Mouse (Mus musculus): ENCODE data around the gene H2afy2. TPM values are rescaled to one million over a fixed set of nuclear protein-coding genes. Genes with fewer than 3 reads are reported as not detected.
A peak's percentile ranks its signal among the peaks of the same experiment; 100 is the strongest.

H2afy2 gene
- total and polyA plus RNA-seq, 3 experiments = 0.25 TPM; not detected in 2

- H3K36me3 ChIP-seq (ENCODE audit: control insufficient read depth in 1 of 2, insufficient read depth in 2 of 2, low read length in 2 of 2) = peaks cover 7 to 19% of the 10 kb centered on the region in 2 experiments
- no peaks in the 10 kb centered on the region for H3K27me3 ChIP-seq (ENCODE audit: control insufficient read depth in 1 of 2, insufficient read depth in 2 of 2, low read length in 2 of 2)
- H3K4me3 ChIP-seq (ENCODE audit: control insufficient read depth in 1 of 2, insufficient read depth in 1 of 2, low read depth in 2 of 2, low read length in 2 of 2) = no peak overlapping the region
- H3K79me2 ChIP-seq (ENCODE audit: control insufficient read depth, insufficient read depth, low read length, poor library complexity) = peaks cover 30% of the 10 kb centered on the region
- H3K9ac ChIP-seq (ENCODE audit: control insufficient read depth, low read depth, low read length, poor library complexity, severe bottlenecking) = no peak overlapping the region
- TF ChIP-seq ELF1 (IDR thresholded peaks at IDR 0.05; ENCODE audit: low read depth, low read length) (no peak), POLR2AphosphoS2 (IDR thresholded peaks at IDR 0.05; ENCODE audit: low read length) (0 out of 2 replicates have a peak, but pooled peaks have one; percentile 71)
- no peaks in the 10 kb centered on the region for H3K9me3 ChIP-seq (replicated peaks; ENCODE audit: insufficient read depth, low read length)
- DNase-seq (ENCODE audit: low read depth, low spot score) = no peak
- H3K27ac ChIP-seq (ENCODE audit: control insufficient read depth, low read depth, low read length) = no peak overlapping the region
- peaks cover 0 to 12% of the 10 kb centered on the region in 2 experiments; a peak in 3 of 4 replicates for H3K4me1 ChIP-seq (ENCODE audit: control insufficient read depth in 1 of 2, insufficient read depth in 2 of 2, low read length in 2 of 2)
These were observed 90.4 kb downstream of the H2afy2 start for GRCm38 (mm10) chr10:61693563-61693962.

DNA sequence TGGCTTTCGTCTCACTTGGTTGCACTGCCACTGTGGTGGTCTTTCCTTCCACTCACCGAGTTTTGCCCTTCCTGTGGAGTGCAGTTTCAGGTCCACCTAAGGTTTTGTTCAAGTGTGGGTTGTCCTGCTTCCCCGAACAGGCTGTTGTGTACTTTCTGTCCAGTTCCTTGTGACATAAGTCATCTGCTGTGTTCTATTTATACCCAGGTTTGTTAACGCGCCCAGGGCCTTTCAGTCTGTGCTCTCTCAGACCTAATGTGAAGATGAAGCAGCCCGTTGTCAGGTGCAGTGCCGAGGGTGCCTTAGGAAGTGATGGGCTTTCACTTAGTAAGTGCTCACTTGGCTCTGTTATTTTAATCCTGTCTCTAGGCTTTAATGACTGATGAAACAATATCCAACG lies 94.5 kb downstream of the H2afy2 start:
- TF ChIP-seq RAD21 (IDR thresholded peaks at IDR 0.05; ENCODE audit: low read depth, low read length) (no peak), MYC (IDR thresholded peaks at IDR 0.05; ENCODE audit: low read depth, low read length) (no peak), CHD1 (IDR thresholded peaks at IDR 0.05; ENCODE audit: low read depth, low read length) (no peak), EP300 (IDR thresholded peaks at IDR 0.05; ENCODE audit: low read depth in 1 of 2, low read length in 2 of 2) (no peak), MAFK (IDR thresholded peaks at IDR 0.05; ENCODE audit: borderline replicate concordance, low read depth, low read length) (no peak), TBP (IDR thresholded peaks at IDR 0.05; ENCODE audit: low read depth, low read length) (no peak), USF1 (IDR thresholded peaks at IDR 0.05; ENCODE audit: low read depth, low read length) (no peak), TCF12 (IDR thresholded peaks at IDR 0.05; ENCODE audit: low read depth, low read length) (no peak), POLR2AphosphoS2 (IDR thresholded peaks at IDR 0.05; ENCODE audit: low read length) (no peak), GABPA (IDR thresholded peaks at IDR 0.05; ENCODE audit: low read depth, low read length) (no peak), ZMIZ1 (IDR thresholded peaks at IDR 0.05; ENCODE audit: low read depth, low read length) (no peak), NRF1 (IDR thresholded peaks at IDR 0.05; ENCODE audit: insufficient read depth, low read depth, low read length, poor library complexity, severe bottlenecking) (no peak), KAT2A (conservative IDR thresholded peaks at IDR 0.05; ENCODE audit: low read depth, low read length) (no peak), POLR2A (IDR thresholded peaks at IDR 0.05; ENCODE audit: control insufficient read depth in 1 of 2, insufficient read depth in 1 of 2, low read depth in 1 of 2, low read length in 2 of 2, poor library complexity in 1 of 2) (no peak), UBTF (IDR thresholded peaks at IDR 0.05; ENCODE audit: borderline replicate concordance, insufficient read depth, low read depth, low read length) (no peak), TAL1 (IDR thresholded peaks at IDR 0.05; ENCODE audit: low read length) (no peak), CTCF (IDR thresholded peaks at IDR 0.05 in 2 of 3, conservative IDR thresholded peaks at IDR 0.05 in 1 of 3; ENCODE audit: control insufficient read depth in 1 of 3, insufficient read depth in 1 of 3, low read depth in 2 of 3, low read length in 3 of 3, poor library complexity in 1 of 3, severe bottlenecking in 1 of 3) (no peak), BHLHE40 (IDR thresholded peaks at IDR 0.05; ENCODE audit: borderline replicate concordance, low read depth, low read length) (no peak)
- no peaks in the 10 kb centered on the region for H3K27me3 ChIP-seq (ENCODE audit: control insufficient read depth in 1 of 2, insufficient read depth in 2 of 2, low read length in 2 of 2)

More for the DNA sequence above, 94.5 kb downstream of the H2afy2 start:
- no peaks in the 10 kb centered on the region for H3K4me1 ChIP-seq (ENCODE audit: control insufficient read depth in 1 of 2, insufficient read depth in 2 of 2, low read length in 2 of 2)
- peaks cover 0 to 33% of the 10 kb centered on the region in 2 experiments; a peak in 2 of 4 replicates for H3K36me3 ChIP-seq (ENCODE audit: control insufficient read depth in 1 of 2, insufficient read depth in 2 of 2, low read length in 2 of 2)
- H3K27ac ChIP-seq (ENCODE audit: control insufficient read depth, low read depth, low read length) = no peak overlapping the region
- H3K79me2 ChIP-seq (ENCODE audit: control insufficient read depth, insufficient read depth, low read length, poor library complexity) = no peaks in the 10 kb centered on the region
- no peak for DNase-seq (ENCODE audit: low read depth, low spot score)
- no peaks in the 10 kb centered on the region for H3K9me3 ChIP-seq (replicated peaks; ENCODE audit: insufficient read depth, low read length)
- no peak overlapping the region for H3K4me3 ChIP-seq (ENCODE audit: control insufficient read depth in 1 of 2, insufficient read depth in 1 of 2, low read depth in 2 of 2, low read length in 2 of 2)
- H3K9ac ChIP-seq (ENCODE audit: control insufficient read depth, low read depth, low read length, poor library complexity, severe bottlenecking) = no peak overlapping the region

Other genes with a start within 250 kb of the H2afy2 start
- not detected in 2 replicates for gene Npffr1, start 188.7 kb downstream of the H2afy2 start, total RNA-seq (2012; rRNA removed)
- gene Npffr1, start 188.7 kb downstream of the H2afy2 start, polyA plus RNA-seq (2012; ENCODE audit: insufficient read depth in 1 of 2, insufficient read length in 2 of 2, low read depth in 1 of 2, low replicate concordance in 2 of 2, missing spikeins in 1 of 2) = not detected
- 201 and 211 TPM in 2 replicates for gene Ppa1, start 135.6 kb downstream of the H2afy2 start, total RNA-seq (2012; rRNA removed)
- 100 to 1,000 TPM in 1 of 2 experiments, not detected in 1; 197 TPM for gene Ppa1, start 135.6 kb downstream of the H2afy2 start, polyA plus RNA-seq (2012; ENCODE audit: insufficient read depth in 1 of 2, insufficient read length in 2 of 2, low read depth in 1 of 2, low replicate concordance in 2 of 2, missing spikeins in 1 of 2)
- gene Sar1a, start 103.8 kb downstream of the H2afy2 start, total RNA-seq (2012; rRNA removed) = 114 and 135 TPM in 2 replicates
- 100 to 1,000 TPM in 1 of 2 experiments, not detected in 1; 133 TPM for gene Sar1a, start 103.8 kb downstream of the H2afy2 start, polyA plus RNA-seq (2012; ENCODE audit: insufficient read depth in 1 of 2, insufficient read length in 2 of 2, low read depth in 1 of 2, low replicate concordance in 2 of 2, missing spikeins in 1 of 2)
- 59.8 and 72.7 TPM in 2 replicates for gene Tysnd1, start 88.6 kb downstream of the H2afy2 start, total RNA-seq (2012; rRNA removed)
- 100 to 1,000 TPM in 1 of 2 experiments, not detected in 1; 119 TPM for gene Tysnd1, start 88.6 kb downstream of the H2afy2 start, polyA plus RNA-seq (2012; ENCODE audit: insufficient read depth in 1 of 2, insufficient read length in 2 of 2, low read depth in 1 of 2, low replicate concordance in 2 of 2, missing spikeins in 1 of 2)
- 13.2 and 13.4 TPM in 2 replicates for gene Aifm2, start 68.9 kb downstream of the H2afy2 start, total RNA-seq (2012; rRNA removed)
- gene Aifm2, start 68.9 kb downstream of the H2afy2 start, polyA plus RNA-seq (2012; ENCODE audit: insufficient read depth in 1 of 2, insufficient read length in 2 of 2, low read depth in 1 of 2, low replicate concordance in 2 of 2, missing spikeins in 1 of 2) = 10 to 100 TPM in 1 of 2 experiments, not detected in 1; 17.7 TPM
- gene Col13a1, start 195.0 kb upstream of the H2afy2 start, total RNA-seq (2012; rRNA removed) = not detected in 2 replicates
- gene Col13a1, start 195.0 kb upstream of the H2afy2 start, polyA plus RNA-seq (2012; ENCODE audit: insufficient read depth in 1 of 2, insufficient read length in 2 of 2, low read depth in 1 of 2, low replicate concordance in 2 of 2, missing spikeins in 1 of 2) = not detected